Mouse (Mus musculus) layer of hippocampus, postnatal 10 days (tissue): Measurements from ENCODE around the gene Gm49711. TPM values are rescaled to one million over a fixed set of nuclear protein-coding genes. Genes with fewer than 3 reads are reported as not detected.

Source experiments
- total RNA-seq, 2 experiments: library from RNA; stranded (reverse); gene quantifications; 2 replicates each; pipeline ENCODE4 v1.2.3; 2021

Gm49711 gene
- total RNA-seq, 2 experiments from 2014 or later: 0.31 TPM; not detected in 1

Other genes starting within 250 kb of the Gm49711 start
- 10 to 100 TPM; 57.9 to 66.2 TPM for gene Mrps6, start within 50 bp of the Gm49711 start, total RNA-seq
- gene Slc5a3, start within 50 bp of the Gm49711 start, total RNA-seq: 10 to 100 TPM; 15.3 to 17.8 TPM
- gene Kcne2, start 234.1 kb downstream of the Gm49711 start, total RNA-seq: 1 to 10 TPM in 1 of 2 experiments, not detected in 1; 2.7 TPM
- 10 to 100 TPM; 20.4 to 22.9 TPM for gene Smim11, start 243.0 kb downstream of the Gm49711 start, total RNA-seq